Mouse (Mus musculus) mouse trophoblast stem cell (cell line): ENCODE measurements around the gene Parp16.

ENCODE experiments used
- in situ Hi-C, 2 experiments: fragments of 300-500 bp; cut with MseI, MboI; formaldehyde crosslinking; loops; 2 replicates in 1 of 2; 3 replicates in 1 of 2; pipeline ENCODE4 v1.15.1; 2025

Gene Parp16

DNA sequence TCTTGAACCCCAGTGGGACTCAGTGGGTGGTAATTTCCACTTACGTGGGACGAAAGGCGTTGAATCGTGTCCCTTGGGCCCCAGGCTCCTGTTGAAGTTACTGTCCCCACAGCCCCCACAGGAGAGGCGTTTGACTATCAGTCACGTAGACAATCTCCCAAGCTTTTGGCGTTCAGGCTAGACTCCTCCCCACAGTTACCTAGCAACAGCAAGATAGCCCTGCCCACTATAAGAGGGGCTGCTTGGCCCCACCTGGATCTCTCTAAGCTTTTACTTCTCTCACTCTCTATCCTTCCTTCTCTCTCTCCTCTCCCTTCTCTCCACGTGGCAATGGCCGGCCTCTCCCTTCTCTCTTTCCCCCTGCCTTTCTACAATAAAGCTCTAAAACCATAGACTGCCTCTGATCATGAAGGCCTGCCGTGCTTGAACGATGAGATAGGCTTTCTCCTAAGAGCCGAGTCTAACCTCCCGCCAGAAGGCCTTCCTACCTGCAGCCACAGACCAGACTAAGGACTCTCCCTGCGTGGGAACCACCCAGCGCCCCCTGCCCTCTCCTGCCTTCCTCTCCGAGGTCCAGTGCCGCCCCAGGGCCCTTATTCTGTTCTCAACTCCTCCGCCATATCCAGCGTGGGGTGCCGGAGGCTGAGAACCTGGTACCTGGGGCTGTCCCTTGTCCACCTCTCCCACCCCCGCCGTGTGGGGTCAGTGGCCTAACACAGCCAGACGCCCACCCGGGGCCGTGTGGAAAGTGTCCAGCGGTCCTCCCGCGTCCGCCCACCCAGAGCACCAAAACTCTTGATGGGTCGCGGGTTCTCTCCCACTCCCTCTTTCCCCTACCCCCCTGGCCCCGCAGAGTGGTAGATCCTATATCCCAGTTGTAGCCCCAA is 13.4 kb downstream of the Parp16 start:
- in situ Hi-C loops: no loop called here

DNA sequence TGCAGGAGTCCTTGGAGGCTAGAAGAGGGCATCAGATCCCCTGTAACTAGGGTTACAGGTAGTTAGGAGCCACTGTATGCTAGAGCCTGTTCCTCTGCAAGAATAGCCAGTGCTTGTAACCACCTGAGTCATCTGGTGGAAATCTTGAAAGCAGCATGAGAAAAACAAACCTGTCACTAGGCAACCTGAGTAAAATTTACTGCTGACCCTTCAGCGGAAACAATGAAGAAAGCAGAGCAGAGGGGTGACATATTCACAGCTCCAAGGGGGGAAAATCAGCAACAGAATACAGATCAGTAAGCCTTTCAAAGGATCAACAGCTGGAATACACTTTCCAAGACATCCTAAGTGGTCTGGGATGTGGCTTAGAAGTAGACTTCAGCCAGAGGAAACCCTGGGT is 16.4 kb downstream of the Parp16 start:
- in situ Hi-C loops: no loop called here

DNA sequence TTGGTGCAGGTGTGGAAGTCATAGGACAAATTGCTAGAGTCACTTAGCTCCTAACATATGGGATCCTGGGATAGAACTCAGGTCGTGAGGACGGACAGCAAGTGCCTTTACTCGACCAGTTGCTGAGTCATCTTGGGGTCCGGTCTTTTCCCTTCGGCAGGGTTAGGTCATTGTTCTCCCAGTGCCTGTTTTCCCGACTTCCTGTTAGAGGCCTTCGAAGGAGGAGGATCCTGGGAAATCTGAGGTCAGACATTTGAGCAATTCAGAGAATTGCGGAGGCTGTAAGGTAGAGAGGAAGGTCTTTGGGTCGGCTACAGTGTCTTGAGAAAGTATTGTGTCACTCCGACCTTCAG is 19.2 kb downstream of the Parp16 start:
- in situ Hi-C loops: no loop called here

DNA sequence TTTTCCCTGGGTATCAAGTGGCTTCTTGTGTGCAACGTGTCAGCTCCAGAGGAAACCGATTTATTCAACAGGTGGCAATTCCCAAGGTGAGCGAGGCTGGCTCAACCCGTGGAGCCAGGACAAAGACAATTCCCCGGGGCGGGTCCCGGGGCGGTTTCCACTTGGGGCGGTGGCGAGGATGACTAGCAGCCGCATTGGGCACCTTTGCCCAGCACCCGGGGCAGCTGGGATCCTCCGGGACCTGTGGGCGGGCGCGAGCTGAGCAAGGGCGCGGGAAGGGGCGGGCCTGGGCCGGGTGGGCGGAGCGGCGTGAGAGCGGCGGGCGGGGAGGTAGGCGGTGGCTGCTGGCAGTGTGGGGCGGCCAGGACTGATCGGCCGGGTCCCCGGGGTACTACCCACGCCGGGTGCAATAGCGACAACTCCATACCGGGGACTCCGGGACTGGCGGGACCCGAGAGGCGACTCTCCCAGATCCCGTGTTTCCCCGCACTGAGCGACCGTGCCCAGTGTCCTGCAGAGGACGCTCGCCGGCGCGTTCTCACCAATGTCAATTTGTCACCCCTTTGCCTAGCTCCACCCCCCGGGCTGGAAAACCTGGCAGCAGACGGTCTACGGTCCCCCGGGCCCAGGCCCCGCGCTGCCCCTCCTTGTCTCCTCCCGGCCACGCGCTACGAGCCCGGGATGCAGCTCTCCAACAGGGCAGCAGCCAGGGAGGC is 19.8 kb downstream of the Parp16 start:
- in situ Hi-C loops: no loop called here

DNA sequence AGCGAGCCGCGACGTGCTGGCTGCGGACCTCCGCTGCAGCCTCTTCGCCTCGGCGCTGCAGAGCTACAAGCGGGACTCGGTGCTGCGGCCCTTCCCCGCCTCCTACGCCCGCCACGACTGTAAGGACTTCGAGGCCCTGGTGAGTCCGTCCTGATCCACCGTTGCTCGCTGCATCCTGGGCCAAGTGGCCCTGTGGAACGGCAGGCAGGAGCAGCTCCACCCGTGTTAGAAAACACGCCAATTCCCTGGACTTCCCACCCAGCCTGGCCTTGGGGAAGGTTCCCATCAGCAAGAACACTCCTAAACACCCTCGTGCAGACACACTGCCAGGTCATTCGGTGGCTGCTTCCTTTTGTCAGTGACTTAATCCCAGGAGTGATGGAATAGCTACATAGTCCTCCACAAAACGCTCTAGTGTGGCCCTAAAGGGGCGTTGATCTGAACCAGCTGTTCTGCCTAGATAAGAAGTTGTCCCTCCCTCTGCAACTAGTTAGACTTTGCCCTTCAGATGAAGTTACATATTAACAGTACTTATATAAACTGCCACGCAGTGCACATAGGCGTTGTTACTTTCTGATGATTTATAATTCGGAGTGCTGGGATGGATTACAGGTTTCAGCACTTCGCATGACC is 20.5 kb downstream of the Parp16 start:
- in situ Hi-C loops: no loop called here

DNA sequence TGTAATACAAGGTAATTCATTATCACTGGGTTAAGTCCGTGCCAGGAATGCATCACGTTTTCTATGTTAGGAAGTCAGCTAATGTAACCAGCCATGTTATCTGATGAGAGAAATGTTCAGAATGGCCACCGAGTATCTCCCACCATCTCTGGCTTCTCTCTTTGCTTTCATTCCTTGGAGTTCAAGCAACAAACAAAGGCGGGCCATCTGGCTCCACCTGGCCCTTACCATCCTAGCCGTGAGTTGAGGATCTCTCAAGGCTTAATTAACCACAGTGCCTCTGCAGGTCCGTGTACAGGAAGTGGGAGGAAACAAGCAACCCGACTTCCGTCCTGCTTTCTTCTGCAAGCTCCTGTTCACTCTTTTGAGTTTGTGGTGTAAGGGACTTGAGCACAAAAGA is 21.8 kb downstream of the Parp16 start:
- in situ Hi-C loops: no loop called here

DNA sequence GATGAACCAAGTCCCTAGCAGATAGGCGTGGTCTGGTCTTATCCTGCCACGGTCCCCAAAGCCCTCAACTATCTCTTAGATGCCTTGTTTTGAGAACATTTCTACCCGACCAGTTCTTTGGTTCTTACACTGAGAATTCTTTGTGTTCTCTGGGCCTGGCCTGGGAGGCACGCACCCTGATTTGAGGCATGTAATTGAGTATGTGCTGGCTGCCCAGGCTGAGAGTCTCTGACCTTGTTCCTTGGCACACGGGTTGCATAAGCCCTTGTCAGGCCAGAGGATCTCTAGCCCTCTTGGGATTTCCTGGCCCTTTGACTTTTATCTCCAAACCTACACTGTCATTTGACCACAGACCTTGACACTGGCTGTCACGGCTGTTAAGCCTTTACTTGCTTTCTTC is 22.5 kb downstream of the Parp16 start:
- in situ Hi-C loops: no loop called here

DNA sequence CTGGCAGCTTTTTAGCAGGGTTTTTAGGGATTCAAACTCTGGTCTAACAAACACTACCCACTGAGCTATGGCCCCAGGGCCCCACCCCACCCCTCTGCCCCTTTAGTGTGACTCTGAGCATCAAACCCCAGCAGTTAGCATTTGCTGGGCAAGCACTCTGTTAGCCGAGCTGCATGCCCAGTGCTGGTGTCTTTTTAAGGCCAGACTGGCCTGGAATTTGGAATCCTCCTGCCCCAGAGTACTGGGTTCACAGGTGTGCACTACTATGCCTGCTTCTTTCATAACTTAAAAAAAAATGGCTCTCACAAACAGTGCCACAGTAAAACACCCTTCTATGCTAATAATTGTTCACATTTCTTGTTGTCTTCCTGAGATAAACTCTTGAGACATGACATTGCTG is 23.8 kb downstream of the Parp16 start:
- in situ Hi-C loops: no loop called here

DNA sequence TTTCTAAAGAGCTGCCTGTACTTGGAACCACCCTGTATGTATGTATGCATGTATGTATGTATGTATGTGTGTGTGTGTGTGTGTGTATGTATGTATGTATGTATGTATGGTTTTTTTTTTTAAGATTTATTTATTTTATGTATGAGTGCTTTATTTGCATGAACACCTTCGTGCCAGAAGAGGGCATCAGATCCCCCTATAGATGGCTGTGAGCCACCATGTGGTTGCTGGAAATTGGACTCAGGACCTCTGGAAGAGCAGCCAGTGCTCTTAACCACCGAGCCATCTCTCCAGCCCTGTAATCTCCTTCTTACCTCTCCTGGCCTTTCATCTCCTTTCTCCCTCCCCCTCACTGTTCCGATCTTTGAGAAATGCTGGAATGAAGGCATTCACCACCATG is 25.2 kb downstream of the Parp16 start:
- in situ Hi-C loops: loop anchor here in 1 of 2 experiments (10.0 kb wide), 1 partner anchor 64 kb away; no protein-coding TSS in a partner anchor

DNA sequence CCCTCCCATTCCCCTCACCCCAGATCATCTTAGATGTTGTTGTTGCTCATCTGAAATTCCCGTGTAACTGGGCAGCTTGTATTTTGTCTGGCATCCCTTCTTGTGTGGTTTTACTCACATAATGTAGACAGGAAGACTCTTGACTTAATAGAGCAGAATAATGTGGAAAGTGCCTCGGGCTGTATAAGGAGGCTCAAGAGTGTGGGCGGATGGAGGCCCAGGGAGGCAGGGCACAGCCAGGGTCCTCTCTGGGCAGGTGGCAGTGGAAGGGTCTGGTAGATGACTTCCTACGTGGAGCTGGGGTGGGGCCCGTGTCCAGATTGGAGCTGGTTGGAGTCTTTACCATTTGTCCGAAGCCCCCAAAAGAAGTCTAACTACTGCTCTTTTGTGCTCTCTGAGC is 28.8 kb downstream of the Parp16 start:
- in situ Hi-C loops: loop anchor here in 1 of 2 experiments (10.0 kb wide), 1 partner anchor 61 kb away; no protein-coding TSS in a partner anchor

DNA sequence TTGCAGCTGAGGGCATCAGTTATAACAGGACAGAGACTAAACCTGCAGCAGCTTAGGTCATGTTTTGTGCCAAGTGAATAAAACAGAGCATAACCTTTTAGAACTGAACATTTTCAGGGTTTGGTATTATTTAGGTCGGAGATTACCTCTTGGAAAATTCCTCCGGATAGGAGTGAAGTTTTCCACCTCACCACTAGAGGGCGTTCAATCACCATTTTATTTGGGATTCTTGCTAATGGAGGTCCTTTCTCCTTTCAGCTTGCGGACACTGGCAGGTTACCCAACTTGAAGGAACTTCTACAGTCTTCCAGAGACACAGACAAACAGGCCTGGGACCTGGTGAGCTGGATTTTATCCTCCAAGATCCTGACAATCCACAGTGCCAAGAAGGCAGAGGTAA is 30.6 kb downstream of the Parp16 start:
- in situ Hi-C loops: loop anchor here in 1 of 2 experiments (10.0 kb wide), 1 partner anchor 59 kb away; no protein-coding TSS in a partner anchor

DNA sequence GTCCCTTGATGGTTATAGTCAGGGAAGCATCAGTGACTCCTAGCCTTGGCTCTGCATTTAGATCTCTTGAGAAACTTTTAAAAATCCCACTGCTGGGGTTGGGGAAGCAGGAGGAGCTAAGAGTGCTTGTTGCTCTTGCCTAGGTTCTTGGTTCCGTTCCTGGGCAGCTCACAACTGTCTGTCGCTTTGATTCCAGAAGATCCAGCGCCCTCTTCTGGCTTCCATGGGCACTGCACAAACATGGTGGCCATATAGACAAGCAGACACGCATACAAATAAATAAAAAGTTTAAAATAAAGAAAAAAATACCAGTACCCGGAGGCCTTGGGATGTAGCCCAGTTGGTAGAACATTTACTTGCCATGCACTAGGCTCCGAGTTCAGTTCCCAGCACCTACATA is 35.1 kb downstream of the Parp16 start:
- in situ Hi-C loops: loop anchor here in 1 of 2 experiments (5.0 kb wide), 1 partner anchor 52 kb away; no protein-coding TSS in a partner anchor

DNA sequence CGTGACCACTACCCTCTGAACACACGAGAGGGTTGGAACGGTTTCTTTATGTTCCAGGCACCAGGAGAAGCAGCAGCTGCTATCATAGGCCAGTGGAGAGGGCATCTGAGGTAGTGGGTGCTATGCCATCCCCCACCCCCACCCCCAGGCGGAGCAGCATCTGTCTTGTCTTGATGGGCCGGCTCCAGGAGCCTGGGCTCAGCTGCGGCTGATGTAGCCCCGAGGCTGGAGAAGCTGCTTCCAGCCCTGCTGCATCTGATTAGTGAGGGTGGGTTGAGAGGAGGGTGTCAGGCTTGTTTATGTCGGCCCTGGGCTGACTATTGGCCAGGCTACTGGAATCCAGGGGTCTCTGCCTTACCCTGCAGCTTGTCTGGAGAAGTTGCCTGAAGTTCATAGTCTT is 36.1 kb downstream of the Parp16 start:
- in situ Hi-C loops: loop anchor here in 1 of 2 experiments (5.0 kb wide), 1 partner anchor 51 kb away; no protein-coding TSS in a partner anchor

DNA sequence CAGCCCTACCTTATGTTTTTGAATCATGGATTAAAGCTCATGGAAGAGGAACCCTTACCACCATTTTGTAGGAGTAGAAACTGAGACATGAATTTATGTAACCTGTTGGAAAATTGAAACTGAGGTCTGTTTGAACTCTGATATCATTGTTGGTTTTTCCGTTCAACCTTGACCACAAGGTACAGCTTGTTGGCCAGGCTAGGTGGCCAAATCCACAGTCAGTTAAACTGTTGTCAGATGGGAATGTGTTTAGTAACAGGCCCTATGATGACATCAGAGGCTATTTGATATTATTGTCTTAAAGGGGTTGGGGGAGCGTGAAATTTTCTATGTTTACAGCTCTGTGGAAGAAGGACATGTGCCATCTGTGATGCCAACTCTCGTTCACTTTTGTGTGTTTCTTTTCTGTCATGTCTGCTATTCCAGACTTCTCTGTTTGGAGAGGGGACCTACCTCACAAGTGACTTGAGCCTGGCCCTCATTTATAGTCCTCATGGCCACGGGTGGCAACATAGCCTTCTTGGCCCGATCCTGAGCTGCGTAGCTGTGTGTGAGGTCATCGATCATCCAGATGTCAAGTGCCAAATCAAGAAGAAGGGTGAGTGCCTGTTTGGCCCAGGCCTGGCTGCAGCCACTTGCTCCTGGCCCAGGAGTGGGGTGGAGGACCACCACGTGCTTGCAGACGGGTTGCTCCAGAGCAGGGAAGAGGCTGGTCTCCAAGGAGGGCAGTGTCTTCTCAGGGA is 38.3 kb downstream of the Parp16 start:
- in situ Hi-C loops: loop anchor here in 1 of 2 experiments (5.0 kb wide), 1 partner anchor 49 kb away; no protein-coding TSS in a partner anchor

DNA sequence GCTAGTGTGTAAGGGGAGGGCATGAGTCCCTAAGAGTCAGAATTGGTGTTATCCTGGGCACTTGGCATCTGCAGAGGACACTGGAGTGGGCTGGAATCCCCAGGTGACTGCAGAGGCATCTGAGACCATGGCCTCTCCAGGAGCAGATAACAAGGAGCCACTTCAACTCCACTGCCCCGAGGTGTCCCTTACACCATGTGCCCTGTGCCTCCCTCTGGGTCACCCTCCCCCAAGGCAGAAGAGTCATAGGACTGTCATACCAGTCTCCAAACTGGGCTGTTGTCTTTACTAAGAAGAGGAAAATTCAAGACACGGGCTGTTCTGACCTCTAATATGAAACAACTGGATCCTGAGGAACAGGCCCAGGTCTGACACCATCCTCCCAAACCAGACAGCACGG is 39.6 kb downstream of the Parp16 start:
- in situ Hi-C loops: loop anchor here in 1 of 2 experiments (5.0 kb wide), 1 partner anchor 48 kb away; no protein-coding TSS in a partner anchor

DNA sequence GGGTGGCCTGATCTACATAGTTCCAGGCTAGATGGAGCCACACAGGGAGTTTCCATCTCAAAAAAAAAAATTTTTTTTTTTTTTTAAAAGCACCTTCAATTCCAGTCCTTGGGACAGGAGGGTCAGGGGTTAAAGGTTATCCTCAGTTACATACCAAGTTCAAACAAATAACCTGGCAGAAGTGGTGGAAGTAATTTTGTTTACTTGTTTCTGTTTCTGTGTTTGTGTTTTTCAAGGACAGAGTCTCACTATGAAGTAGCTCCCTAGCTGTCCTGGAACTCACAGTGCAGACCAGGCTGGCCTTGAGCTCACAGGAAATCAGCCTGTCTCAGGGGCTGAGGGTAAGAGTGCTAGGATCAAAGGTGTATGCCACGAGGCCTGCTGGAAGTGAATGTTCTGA is 40.4 kb downstream of the Parp16 start:
- in situ Hi-C loops: no loop called here

DNA sequence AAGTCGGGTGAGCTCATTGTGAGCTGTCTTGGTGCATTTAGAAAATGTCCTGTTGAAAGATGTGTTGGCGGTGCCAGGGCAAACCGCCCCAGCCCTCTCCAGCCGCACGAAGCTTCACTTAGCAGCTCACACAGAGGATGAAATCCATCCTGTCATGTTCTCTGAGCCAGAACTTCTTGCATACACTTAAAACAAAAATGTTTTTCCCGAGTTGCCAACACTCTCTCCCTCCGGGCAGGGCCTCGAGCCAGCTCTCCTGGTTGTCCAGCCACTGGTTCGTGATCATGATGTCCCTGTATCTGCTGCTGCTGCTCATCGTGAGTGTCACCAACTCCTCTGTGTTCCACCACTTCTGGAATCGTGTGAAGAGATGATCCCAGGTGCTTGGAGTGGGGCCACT is 42.5 kb downstream of the Parp16 start:
- in situ Hi-C loops: no loop called here

DNA sequence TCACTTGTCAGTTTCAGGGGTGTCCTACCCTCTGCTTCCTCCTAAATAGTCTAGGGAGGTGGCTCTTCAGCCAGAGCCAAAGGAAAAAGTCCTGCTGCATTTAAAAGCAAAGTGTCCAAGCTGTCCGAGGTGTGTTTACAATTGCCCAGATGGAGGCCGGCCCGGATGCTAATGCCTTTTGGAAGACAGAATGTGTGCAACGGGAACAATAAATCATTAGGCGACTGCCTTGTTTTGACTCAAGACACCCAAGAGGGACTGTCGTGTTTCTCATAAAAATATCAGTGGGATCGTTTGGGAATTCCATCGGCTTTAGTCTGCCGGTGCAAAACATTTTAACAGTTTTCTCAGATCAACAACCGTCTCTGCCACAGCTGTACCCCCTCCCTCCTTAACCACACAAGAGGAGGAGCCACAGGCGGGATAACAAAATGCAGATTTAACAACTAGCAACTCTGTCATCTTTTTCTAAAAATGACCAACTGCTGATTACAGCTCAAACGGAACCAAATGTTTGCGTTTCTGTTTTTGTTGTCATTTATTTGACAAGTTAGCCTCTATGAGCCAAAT is 43.1 kb downstream of the Parp16 start:
- in situ Hi-C loops: no loop called here

DNA sequence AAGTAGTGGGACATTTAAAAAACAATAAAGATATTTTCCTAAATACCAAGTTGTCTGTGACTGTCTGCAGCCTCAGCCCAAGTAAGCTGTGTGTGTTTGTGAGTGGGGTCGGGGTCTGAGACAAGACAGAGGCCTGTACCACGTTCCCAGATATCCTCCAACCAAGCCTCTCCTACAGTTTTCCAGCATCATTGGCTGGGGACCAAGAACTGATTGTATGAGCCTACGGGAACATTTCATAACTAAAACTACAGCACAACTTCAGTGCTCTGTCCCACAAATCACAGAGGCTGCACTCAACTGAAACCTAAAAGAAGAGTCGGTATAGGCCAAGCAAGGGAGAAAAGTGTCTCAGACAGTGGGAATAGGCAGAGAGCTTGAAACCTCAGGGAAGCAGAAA is 44.0 kb downstream of the Parp16 start:
- in situ Hi-C loops: no loop called here

DNA sequence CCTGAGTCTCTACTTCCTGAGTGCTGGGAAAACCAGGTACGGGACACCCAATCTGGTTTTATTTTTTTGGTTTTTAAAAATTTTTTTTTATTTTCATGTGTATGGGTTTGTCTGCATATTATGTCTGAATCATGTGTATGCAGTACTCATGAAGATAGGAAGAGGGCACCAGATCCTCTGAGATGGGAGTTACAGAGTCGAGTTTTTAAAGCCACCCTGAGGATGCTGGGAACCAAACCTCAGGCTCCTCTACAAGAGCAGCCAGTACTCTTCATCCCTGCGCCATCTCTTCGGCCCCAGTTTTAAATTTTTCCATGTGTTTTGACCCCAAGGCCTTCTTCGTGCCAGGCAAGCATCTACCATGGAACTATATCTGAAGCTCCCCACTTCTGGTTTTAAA is 44.6 kb downstream of the Parp16 start:
- in situ Hi-C loops: no loop called here

DNA sequence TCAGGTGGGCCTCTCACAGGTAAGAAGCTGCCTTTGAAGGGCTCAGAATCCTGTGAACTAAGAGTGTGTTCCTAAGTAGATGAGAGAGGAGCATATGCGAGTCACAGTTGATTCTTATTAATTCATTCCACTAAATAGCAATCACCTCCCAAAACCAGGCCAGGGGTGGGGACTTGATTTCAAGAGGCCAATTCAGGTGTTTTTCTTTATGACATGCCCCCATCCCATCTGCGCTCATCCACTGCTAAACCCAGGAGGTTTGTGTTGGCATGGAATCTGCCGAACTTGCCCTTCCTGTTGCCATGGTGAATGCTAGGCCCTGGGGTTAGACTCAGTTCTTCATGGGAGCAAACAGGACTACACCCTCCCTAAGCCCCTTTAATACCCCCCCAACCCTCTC is 45.4 kb downstream of the Parp16 start:
- in situ Hi-C loops: no loop called here
